ENCODE assay signal across 8 mouse cellular contexts in genomic region chr7:4103411-4103810, GRCm38 (mm10). TPM values are rescaled to one million over a fixed set of nuclear protein-coding genes. Genes with fewer than 3 reads are reported as not detected.
DNase-seq lines count a peak whose midpoint lies in the region; ATAC-seq and TF ChIP-seq lines count a peak whose summit lies in the region.

No protein-coding gene starts in this region.

- 16% methylated on average over 4 of the region's 4 CpGs for WGBS in heart, embryonic 10.5 days
- 17% methylated on average over 4 of the region's 4 CpGs for WGBS in thymus, adult 2 months
- 19% methylated on average over 4 of the region's 4 CpGs for whole genome bisulfite sequencing in embryonic facial prominence, embryonic 10.5 days

- H3K4me1 ChIP-seq in heart, embryonic 10.5 days: no peaks in the 10 kb centered on the region
- H3K4me1 ChIP-seq in thymus, adult 2 months (replicated peaks; ENCODE audit: control insufficient read depth, insufficient read depth, low read length): no peaks in the 10 kb centered on the region
- H3K4me1 ChIP-seq in embryonic facial prominence, embryonic 10.5 days: no peaks in the 10 kb centered on the region

- TF ChIP-seq CTCF in thymus, adult 2 months (IDR thresholded peaks at IDR 0.05; ENCODE audit: borderline replicate concordance, control insufficient read depth, extremely low read depth, insufficient read depth, low read length, poor library complexity): no peak

- peak; percentile 25 to 65 for DNase-seq in heart, adult 18-20 months
- DNase-seq in heart, embryonic 10.5 days (ENCODE audit: low spot score): no peak
- peak; percentile 24 for DNase-seq in thymus, adult 2 months
- no peak for DNase-seq in thymus, postnatal 36 days
- peak; percentile 14 for DNase-seq in embryonic facial prominence, embryonic 10.5 days (ENCODE audit: low spot score)
- no peak for DNase-seq in urinary bladder, postnatal 36 days (ENCODE audit: low spot score in 2 of 2)
- no peak for DNase-seq in adrenal gland, adult 18-20 months (ENCODE audit: low spot score in 2 of 2)

- no peaks in the 10 kb centered on the region for H3K36me3 ChIP-seq in heart, embryonic 10.5 days
- H3K36me3 ChIP-seq in thymus, adult 2 months (ENCODE audit: control insufficient read depth, insufficient read depth, low read length): no peaks in the 10 kb centered on the region
- no peaks in the 10 kb centered on the region for H3K36me3 ChIP-seq in embryonic facial prominence, embryonic 10.5 days (replicated peaks)

- no peak overlapping the region for H3K27ac ChIP-seq in heart, embryonic 10.5 days
- no peak overlapping the region for H3K27ac ChIP-seq in thymus, adult 2 months (ENCODE audit: control insufficient read depth, insufficient read depth, low read length)
- no peak overlapping the region for H3K27ac ChIP-seq in embryonic facial prominence, embryonic 10.5 days (replicated peaks)

- H3K27me3 ChIP-seq in heart, embryonic 10.5 days (ENCODE audit: insufficient read depth, poor library complexity, severe bottlenecking): no peaks in the 10 kb centered on the region
- no peaks in the 10 kb centered on the region for H3K27me3 ChIP-seq in thymus, adult 2 months (ENCODE audit: control insufficient read depth, insufficient read depth, low read length)
- H3K27me3 ChIP-seq in embryonic facial prominence, embryonic 10.5 days (replicated peaks; ENCODE audit: low read depth, poor library complexity, severe bottlenecking): no peaks in the 10 kb centered on the region

- H3K9me3 ChIP-seq in heart, embryonic 10.5 days: no peaks in the 10 kb centered on the region
- no peaks in the 10 kb centered on the region for H3K9me3 ChIP-seq in embryonic facial prominence, embryonic 10.5 days

- peak; percentile 63; the same call in 1 of the 2 replicates for ATAC-seq in monocyte, adult 5-6 weeks (replicated peaks; ENCODE audit: insufficient number of reproducible peaks, low FRiP score, low TSS enrichment, poor library complexity, severe bottlenecking)

- H3K4me3 ChIP-seq in heart, embryonic 10.5 days: no peak overlapping the region
- H3K4me3 ChIP-seq in thymus, adult 2 months (ENCODE audit: control insufficient read depth, insufficient read depth, low read length): no peak overlapping the region
- H3K4me3 ChIP-seq in embryonic facial prominence, embryonic 10.5 days: no peak overlapping the region

- TF ChIP-seq POLR2A in thymus, adult 2 months (IDR thresholded peaks at IDR 0.05; ENCODE audit: control insufficient read depth, extremely low read depth, insufficient read depth, low read length, poor library complexity): no peak

RNA-seq across cellular contexts. Expression of gene Ttyh1, which starts 15.8 kb away (rescaled TPM):
- total RNA-seq in heart, adult 18-20 months (2021): under 1 TPM; 0.69 to 0.92 TPM
- polyA plus RNA-seq in heart, embryonic 10.5 days (2016; fragmentation: Nextera tagmentation; extraction: Ambion mirVana): 0.54 and 0.83 TPM in 2 replicates
- 1.1 and 1.8 TPM in 2 replicates for polyA plus RNA-seq in thymus, adult 2 months (2012; rRNA removed)
- 10.5 and 10.9 TPM in 2 replicates for polyA plus RNA-seq in embryonic facial prominence, embryonic 10.5 days (2016; fragmentation: Nextera tagmentation; extraction: Ambion mirVana)
- not detected in 3 replicates for total RNA-seq in monocyte, adult 5-6 weeks (2017)
- 1 to 10 TPM; 1.3 to 1.9 TPM for total RNA-seq in adrenal gland, adult 18-20 months (2021)

RNA-seq across cellular contexts. Expression of gene Leng8, which starts 33.4 kb away (rescaled TPM):
- total RNA-seq in heart, adult 18-20 months (2021): 10 to 100 TPM; 21.2 to 31.9 TPM
- polyA plus RNA-seq in heart, embryonic 10.5 days (2016; fragmentation: Nextera tagmentation; extraction: Ambion mirVana): 72.6 and 75.1 TPM in 2 replicates
- 1,109 and 1,332 TPM in 2 replicates for polyA plus RNA-seq in thymus, adult 2 months (2012; rRNA removed)
- polyA plus RNA-seq in embryonic facial prominence, embryonic 10.5 days (2016; fragmentation: Nextera tagmentation; extraction: Ambion mirVana): 68.1 and 68.2 TPM in 2 replicates
- 93.7 to 137 TPM (median 95.1 TPM) in 3 replicates for total RNA-seq in monocyte, adult 5-6 weeks (2017)
- total RNA-seq in adrenal gland, adult 18-20 months (2021): 100 to 1,000 TPM in 1 of 2 experiments, 10 to 100 TPM in 1; 86.8 to 106 TPM

RNA-seq across cellular contexts. Expression of gene Lair1, which starts 40.4 kb away (rescaled TPM):
- total RNA-seq in heart, adult 18-20 months (2021): 1 to 10 TPM in 1 of 2 experiments, under 1 TPM in 1; 0.89 to 1.1 TPM
- polyA plus RNA-seq in heart, embryonic 10.5 days (2016; fragmentation: Nextera tagmentation; extraction: Ambion mirVana): 0.15 and 0.21 TPM in 2 replicates
- polyA plus RNA-seq in thymus, adult 2 months (2012; rRNA removed): 11.0 and 12.9 TPM in 2 replicates
- polyA plus RNA-seq in embryonic facial prominence, embryonic 10.5 days (2016; fragmentation: Nextera tagmentation; extraction: Ambion mirVana): 0.13 and 0.22 TPM in 2 replicates
- 201 to 374 TPM (median 334 TPM) in 3 replicates for total RNA-seq in monocyte, adult 5-6 weeks (2017)
- total RNA-seq in adrenal gland, adult 18-20 months (2021): 1 to 10 TPM; 2.1 to 4.3 TPM

RNA-seq across cellular contexts. Expression of gene Leng9, which starts 46.8 kb away (rescaled TPM):
- 1 to 10 TPM; 2.6 TPM for total RNA-seq in heart, adult 18-20 months (2021)
- polyA plus RNA-seq in heart, embryonic 10.5 days (2016; fragmentation: Nextera tagmentation; extraction: Ambion mirVana): 1.8 and 2.2 TPM in 2 replicates
- 10.5 and 11.5 TPM in 2 replicates for polyA plus RNA-seq in thymus, adult 2 months (2012; rRNA removed)
- 1.4 and 1.7 TPM in 2 replicates for polyA plus RNA-seq in embryonic facial prominence, embryonic 10.5 days (2016; fragmentation: Nextera tagmentation; extraction: Ambion mirVana)
- total RNA-seq in monocyte, adult 5-6 weeks (2017): 26.4 to 29.4 TPM (median 28.3 TPM) in 3 replicates
- 10 to 100 TPM in 1 of 2 experiments, 1 to 10 TPM in 1; 9.1 to 10.8 TPM for total RNA-seq in adrenal gland, adult 18-20 months (2021)

Comparison
In these comparisons a context has a peak if more than half of its experiments do, and no peak if none do; other contexts are left out.
1. DNase-seq: peak in heart, adult 18-20 months (2 of 2), thymus, adult 2 months (single experiment) and embryonic facial prominence, embryonic 10.5 days (single experiment); none in heart, embryonic 10.5 days (single experiment), thymus, postnatal 36 days (0 of 2), urinary bladder, postnatal 36 days (0 of 2) and adrenal gland, adult 18-20 months (0 of 2).
2. RNA of gene Lair1, which starts 40.4 kb away (total RNA-seq): 201 to 374 TPM in monocyte, adult 5-6 weeks; 2.1 to 4.3 TPM in adrenal gland, adult 18-20 months and 0.89 to 1.1 TPM in heart, adult 18-20 months; every median in the first group is over 10 times any median in the second.